Mouse (Mus musculus): ENCODE results near the gene Hoxb8. TPM values are rescaled to one million over a fixed set of nuclear protein-coding genes. Genes with fewer than 3 reads are reported as not detected.

Hoxb8 gene
- polyA plus RNA-seq, 1 experiment, result 0.05 TPM

DNA sequence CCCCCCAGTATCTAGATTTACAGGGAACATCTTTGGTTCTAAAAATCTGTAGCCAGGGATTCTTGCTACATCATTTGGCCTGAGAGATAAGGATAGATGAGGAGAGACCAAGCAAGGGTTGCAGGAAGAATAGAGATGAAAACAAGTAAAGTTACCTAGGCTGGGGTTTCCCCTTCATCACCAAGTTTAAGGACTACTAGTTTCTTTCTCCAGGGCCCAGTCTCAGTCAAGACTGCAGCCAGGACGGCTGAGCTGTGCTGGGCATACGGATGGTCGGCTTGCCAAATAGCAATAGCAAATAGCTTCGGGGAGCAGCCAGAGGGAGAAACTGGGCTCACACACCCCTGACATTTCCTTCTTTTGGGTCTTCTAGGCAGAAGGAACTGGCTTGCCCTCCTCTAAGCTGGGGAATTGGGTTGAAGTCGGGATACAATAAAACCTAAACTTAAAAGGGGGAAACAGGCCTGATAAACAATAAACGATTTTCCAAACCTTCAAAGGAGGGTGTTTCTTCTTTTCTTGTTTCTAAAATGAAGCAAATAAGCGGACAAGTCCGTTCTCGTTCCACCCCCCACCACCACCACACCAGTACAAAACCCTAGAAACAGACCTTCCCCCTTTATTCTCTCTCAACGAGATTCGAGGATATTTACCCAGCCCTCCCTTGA, 16.4 kb downstream of the Hoxb8 start:
- no peak overlapping the region for H3K4me3 ChIP-seq
- H3K27me3 ChIP-seq (ENCODE audit: control insufficient read depth, insufficient read depth, insufficient read length), result peaks cover 92% of the 10 kb centered on the region
- H3K36me3 ChIP-seq (ENCODE audit: control insufficient read depth, insufficient read depth), result no peaks in the 10 kb centered on the region
- TF ChIP-seq CEBPB (IDR thresholded peaks at IDR 0.05; ENCODE audit: insufficient read depth, poor library complexity, severe bottlenecking) (no peak), TCF12 (IDR thresholded peaks at IDR 0.05; ENCODE audit: insufficient read depth, poor library complexity, severe bottlenecking) (no peak), MAX (IDR thresholded peaks at IDR 0.05; ENCODE audit: low read depth) (no peak), POLR2A (IDR thresholded peaks at IDR 0.05; ENCODE audit: insufficient read length, low read depth) (no peak), SRF (IDR thresholded peaks at IDR 0.05; ENCODE audit: control insufficient read depth, insufficient read length, low read depth) (no peak), POLR2AphosphoS2 (IDR thresholded peaks at IDR 0.05; ENCODE audit: insufficient read length, low read depth) (no peak), MYOD1 (IDR thresholded peaks at IDR 0.05; ENCODE audit: control insufficient read depth in 1 of 3, insufficient read length in 2 of 3, low read depth in 2 of 3) (no peak), USF1 (IDR thresholded peaks at IDR 0.05; ENCODE audit: low read depth) (no peak)
- H3ac ChIP-seq (ENCODE audit: control insufficient read depth, insufficient read length), result no peak overlapping the region
- H3K4me2 ChIP-seq (ENCODE audit: low read depth), result no peak overlapping the region
- H3K79me2 ChIP-seq (ENCODE audit: control insufficient read depth, insufficient read depth), result no peaks in the 10 kb centered on the region

GRCm38 (mm10) chr11:96298895-96299667, 17.4 kb downstream of the Hoxb8 start:
- H3K4me2 ChIP-seq (ENCODE audit: low read depth), result no peak overlapping the region
- peaks cover 94% of the 10 kb centered on the region for H3K27me3 ChIP-seq (ENCODE audit: control insufficient read depth, insufficient read depth, insufficient read length)
- no peaks in the 10 kb centered on the region for H3K36me3 ChIP-seq (ENCODE audit: control insufficient read depth, insufficient read depth)
- H3ac ChIP-seq (ENCODE audit: control insufficient read depth, insufficient read length), result no peak overlapping the region
- no peak overlapping the region for H3K4me3 ChIP-seq
- H3K79me2 ChIP-seq (ENCODE audit: control insufficient read depth, insufficient read depth), result no peaks in the 10 kb centered on the region
- TF ChIP-seq SRF (IDR thresholded peaks at IDR 0.05; ENCODE audit: control insufficient read depth, insufficient read length, low read depth) (no peak), POLR2A (IDR thresholded peaks at IDR 0.05; ENCODE audit: insufficient read length, low read depth) (no peak), MYOD1 (IDR thresholded peaks at IDR 0.05; ENCODE audit: control insufficient read depth in 1 of 3, insufficient read length in 2 of 3, low read depth in 2 of 3) (no peak), MYOG (IDR thresholded peaks at IDR 0.05; ENCODE audit: control insufficient read depth in 1 of 3, insufficient read depth in 1 of 3, insufficient read length in 2 of 3, low read depth in 2 of 3) (no peak), POLR2AphosphoS2 (IDR thresholded peaks at IDR 0.05; ENCODE audit: insufficient read length, low read depth) (no peak)

DNA sequence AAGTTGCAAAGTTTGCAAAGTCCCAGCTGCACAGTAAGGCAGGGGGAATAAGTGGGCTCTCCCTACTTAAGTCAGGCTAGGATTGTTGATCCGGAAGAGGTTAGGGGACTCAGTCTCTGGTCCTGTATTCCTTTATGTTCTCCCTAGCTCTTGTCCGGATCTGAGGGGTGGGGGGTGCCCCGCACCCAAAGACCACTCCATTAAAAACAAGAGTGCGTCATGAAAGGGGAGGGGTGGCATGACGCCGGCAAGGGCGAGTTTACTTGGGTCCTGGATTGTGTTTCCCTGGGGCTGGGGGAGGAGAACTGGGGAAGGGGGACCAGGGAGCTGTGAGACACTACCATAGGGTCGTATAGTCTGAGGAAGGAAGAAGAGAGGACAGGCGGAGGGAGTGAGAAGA, 18.1 kb downstream of the Hoxb8 start:
- H3K79me2 ChIP-seq (ENCODE audit: control insufficient read depth, insufficient read depth), result no peaks in the 10 kb centered on the region
- peaks cover 92% of the 10 kb centered on the region for H3K27me3 ChIP-seq (ENCODE audit: control insufficient read depth, insufficient read depth, insufficient read length)
- no peak overlapping the region for H3K4me2 ChIP-seq (ENCODE audit: low read depth)
- no peak overlapping the region for H3K4me3 ChIP-seq
- no peak for TF ChIP-seq SRF (IDR thresholded peaks at IDR 0.05; ENCODE audit: control insufficient read depth, insufficient read length, low read depth)
- no peak for TF ChIP-seq TCF12 (IDR thresholded peaks at IDR 0.05; ENCODE audit: insufficient read depth, poor library complexity, severe bottlenecking)
- TF ChIP-seq MAX (IDR thresholded peaks at IDR 0.05; ENCODE audit: low read depth), result no peak
- no peak for TF ChIP-seq MYOD1 (IDR thresholded peaks at IDR 0.05; ENCODE audit: control insufficient read depth in 1 of 3, insufficient read length in 2 of 3, low read depth in 2 of 3)
- no peak for TF ChIP-seq POLR2AphosphoS2 (IDR thresholded peaks at IDR 0.05; ENCODE audit: insufficient read length, low read depth)
- TF ChIP-seq E2F4 (IDR thresholded peaks at IDR 0.05; ENCODE audit: insufficient read depth), result no peak
- TF ChIP-seq TCF3 (IDR thresholded peaks at IDR 0.05; ENCODE audit: insufficient read length, low read depth), result no peak
- TF ChIP-seq REST (IDR thresholded peaks at IDR 0.05; ENCODE audit: insufficient read depth, insufficient read length), result no peak
- TF ChIP-seq USF1 (IDR thresholded peaks at IDR 0.05; ENCODE audit: low read depth), result no peak
- no peak for TF ChIP-seq MYOG (IDR thresholded peaks at IDR 0.05; ENCODE audit: control insufficient read depth in 1 of 3, insufficient read depth in 1 of 3, insufficient read length in 2 of 3, low read depth in 2 of 3)
- no peak for TF ChIP-seq POLR2A (IDR thresholded peaks at IDR 0.05; ENCODE audit: insufficient read length, low read depth)
- H3ac ChIP-seq (ENCODE audit: control insufficient read depth, insufficient read length), result no peak overlapping the region
- H3K36me3 ChIP-seq (ENCODE audit: control insufficient read depth, insufficient read depth), result no peaks in the 10 kb centered on the region

DNA sequence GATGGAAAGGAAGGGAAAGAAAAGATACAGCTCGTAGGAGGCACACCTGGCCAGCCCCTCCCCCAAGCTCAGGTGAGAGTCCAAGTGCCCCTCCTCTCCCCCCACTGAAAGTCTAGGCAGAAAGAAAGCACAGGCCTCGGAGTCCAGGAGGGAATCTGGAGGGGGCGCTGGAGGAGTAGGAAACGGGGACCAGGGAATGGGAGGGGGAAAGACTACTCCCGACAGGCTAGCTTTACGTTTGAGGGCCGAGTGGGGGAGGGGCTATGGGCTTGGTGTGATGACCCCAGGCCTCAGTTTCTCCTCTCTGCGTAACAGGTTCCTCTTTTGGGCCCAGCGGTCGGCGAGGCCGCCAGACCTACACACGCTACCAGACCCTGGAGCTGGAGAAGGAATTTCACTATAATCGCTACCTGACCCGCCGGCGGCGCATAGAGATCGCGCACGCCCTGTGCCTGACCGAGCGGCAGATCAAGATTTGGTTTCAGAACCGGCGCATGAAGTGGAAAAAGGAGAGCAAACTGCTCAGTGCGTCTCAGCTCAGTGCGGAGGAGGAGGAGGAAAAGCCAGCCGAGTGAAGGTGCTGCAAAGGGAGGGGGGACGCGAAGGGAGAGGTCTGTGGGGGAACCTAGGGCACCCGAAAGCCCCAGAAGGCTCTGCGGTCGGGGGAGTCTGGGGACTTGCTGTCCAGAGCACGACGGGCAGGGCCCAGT, 18.8 kb downstream of the Hoxb8 start:
- Histone ChIP-seq H3K4me3 (no peak overlapping the region), H3K36me3 (ENCODE audit: control insufficient read depth, insufficient read depth) (no peaks in the 10 kb centered on the region), H3K27me3 (ENCODE audit: control insufficient read depth, insufficient read depth, insufficient read length) (peaks cover 92% of the 10 kb centered on the region), H3ac (ENCODE audit: control insufficient read depth, insufficient read length) (no peak overlapping the region), H3K4me2 (ENCODE audit: low read depth) (no peak overlapping the region), H3K79me2 (ENCODE audit: control insufficient read depth, insufficient read depth) (no peaks in the 10 kb centered on the region)
- TF ChIP-seq REST (IDR thresholded peaks at IDR 0.05; ENCODE audit: insufficient read depth, insufficient read length), result no peak

GRCm38 (mm10) chr11:96301064-96301431, 19.3 kb downstream of the Hoxb8 start:
- no peak for TF ChIP-seq MAX (IDR thresholded peaks at IDR 0.05; ENCODE audit: low read depth)
- TF ChIP-seq MYOD1 (IDR thresholded peaks at IDR 0.05; ENCODE audit: control insufficient read depth in 1 of 3, insufficient read length in 2 of 3, low read depth in 2 of 3), result no peak
- no peak for TF ChIP-seq E2F4 (IDR thresholded peaks at IDR 0.05; ENCODE audit: insufficient read depth)
- no peak for TF ChIP-seq TCF12 (IDR thresholded peaks at IDR 0.05; ENCODE audit: insufficient read depth, poor library complexity, severe bottlenecking)
- no peak for TF ChIP-seq REST (IDR thresholded peaks at IDR 0.05; ENCODE audit: insufficient read depth, insufficient read length)
- TF ChIP-seq POLR2AphosphoS2 (IDR thresholded peaks at IDR 0.05; ENCODE audit: insufficient read length, low read depth), result no peak
- no peak for TF ChIP-seq POLR2A (IDR thresholded peaks at IDR 0.05; ENCODE audit: insufficient read length, low read depth)
- no peak for TF ChIP-seq MYOG (IDR thresholded peaks at IDR 0.05; ENCODE audit: control insufficient read depth in 1 of 3, insufficient read depth in 1 of 3, insufficient read length in 2 of 3, low read depth in 2 of 3)
- TF ChIP-seq USF1 (IDR thresholded peaks at IDR 0.05; ENCODE audit: low read depth), result no peak
- TF ChIP-seq TCF3 (IDR thresholded peaks at IDR 0.05; ENCODE audit: insufficient read length, low read depth), result no peak
- no peak for TF ChIP-seq CEBPB (IDR thresholded peaks at IDR 0.05; ENCODE audit: insufficient read depth, poor library complexity, severe bottlenecking)
- no peak for TF ChIP-seq SRF (IDR thresholded peaks at IDR 0.05; ENCODE audit: control insufficient read depth, insufficient read length, low read depth)
- H3K4me3 ChIP-seq, result no peak overlapping the region
- H3K27me3 ChIP-seq (ENCODE audit: control insufficient read depth, insufficient read depth, insufficient read length), result peaks cover 93% of the 10 kb centered on the region
- H3ac ChIP-seq (ENCODE audit: control insufficient read depth, insufficient read length), result no peak overlapping the region
- no peaks in the 10 kb centered on the region for H3K36me3 ChIP-seq (ENCODE audit: control insufficient read depth, insufficient read depth)
- no peaks in the 10 kb centered on the region for H3K79me2 ChIP-seq (ENCODE audit: control insufficient read depth, insufficient read depth)
- no peak overlapping the region for H3K4me2 ChIP-seq (ENCODE audit: low read depth)
